Mouse (Mus musculus): Measurements from ENCODE around the gene Gpr157. TPM values are rescaled to one million over a fixed set of nuclear protein-coding genes. Genes with fewer than 3 reads are reported as not detected.

Gpr157 gene
- polyA plus RNA-seq, 1 experiment from 2014 or later, result 22.6 TPM

GRCm38 (mm10) chr4:150132692-150133271 is 45.6 kb downstream of the Gpr157 start:
- H3K36me3 ChIP-seq (ENCODE audit: inconsistent target), result no peaks in the 10 kb centered on the region
- no peak overlapping the region for H3K27ac ChIP-seq
- WGBS (ENCODE audit: missing documents), result 36% methylated on average over 19 of the region's 24 CpGs
- no peak overlapping the region for H3K4me3 ChIP-seq (ENCODE audit: inconsistent target)
- no peaks in the 10 kb centered on the region for H3K79me2 ChIP-seq (ENCODE audit: inconsistent target)

- Histone ChIP-seq H3K4me3 (ENCODE audit: inconsistent target) (no peak overlapping the region), H3K27ac (no peak overlapping the region), H3K36me3 (ENCODE audit: inconsistent target) (no peaks in the 10 kb centered on the region), H3K79me2 (ENCODE audit: inconsistent target) (no peaks in the 10 kb centered on the region)
- WGBS (ENCODE audit: missing documents), result 88% methylated on average over 7 of the region's 7 CpGs
Observed at GRCm38 (mm10) chr4:150135254-150135653, 48.1 kb downstream of the Gpr157 start.

- 9% methylated on average over 10 of the region's 10 CpGs for WGBS (ENCODE audit: missing documents)
- Histone ChIP-seq H3K27ac (no peak overlapping the region), H3K4me3 (ENCODE audit: inconsistent target) (no peak overlapping the region), H3K79me2 (ENCODE audit: inconsistent target) (no peaks in the 10 kb centered on the region), H3K36me3 (ENCODE audit: inconsistent target) (no peaks in the 10 kb centered on the region)
Observed at GRCm38 (mm10) chr4:150136693-150137092, 49.5 kb downstream of the Gpr157 start.

- Histone ChIP-seq H3K27ac (no peak overlapping the region), H3K79me2 (ENCODE audit: inconsistent target) (no peaks in the 10 kb centered on the region), H3K36me3 (ENCODE audit: inconsistent target) (no peaks in the 10 kb centered on the region), H3K4me3 (ENCODE audit: inconsistent target) (no peak overlapping the region)
- WGBS (ENCODE audit: missing documents), result 95% methylated on average over 3 of the region's 7 CpGs
Observed at GRCm38 (mm10) chr4:150137368-150138083, 50.4 kb downstream of the Gpr157 start.

GRCm38 (mm10) chr4:150138084-150138543 is 50.9 kb downstream of the Gpr157 start:
- no peaks in the 10 kb centered on the region for H3K36me3 ChIP-seq (ENCODE audit: inconsistent target)
- no peak overlapping the region for H3K4me3 ChIP-seq (ENCODE audit: inconsistent target)
- H3K79me2 ChIP-seq (ENCODE audit: inconsistent target), result no peaks in the 10 kb centered on the region
- 14% methylated on average over 9 of the region's 9 CpGs for WGBS (ENCODE audit: missing documents)
- H3K27ac ChIP-seq, result no peak overlapping the region

- Histone ChIP-seq H3K36me3 (ENCODE audit: inconsistent target) (no peaks in the 10 kb centered on the region), H3K79me2 (ENCODE audit: inconsistent target) (no peaks in the 10 kb centered on the region), H3K27ac (no peak overlapping the region), H3K4me3 (ENCODE audit: inconsistent target) (no peak overlapping the region)
- WGBS (ENCODE audit: missing documents), result 85% methylated on average over 13 of the region's 13 CpGs
Observed at GRCm38 (mm10) chr4:150139090-150139489, 51.9 kb downstream of the Gpr157 start.

- no peaks in the 10 kb centered on the region for H3K36me3 ChIP-seq (ENCODE audit: inconsistent target)
- H3K27ac ChIP-seq, result no peak overlapping the region
- no peaks in the 10 kb centered on the region for H3K79me2 ChIP-seq (ENCODE audit: inconsistent target)
- no peak overlapping the region for H3K4me3 ChIP-seq (ENCODE audit: inconsistent target)
- 93% methylated on average over 7 of the region's 7 CpGs for WGBS (ENCODE audit: missing documents)
Observed at GRCm38 (mm10) chr4:150140346-150140745, 53.2 kb downstream of the Gpr157 start.

GRCm38 (mm10) chr4:150144242-150144641 is 57.1 kb downstream of the Gpr157 start:
- Histone ChIP-seq H3K36me3 (ENCODE audit: inconsistent target) (no peaks in the 10 kb centered on the region), H3K27ac (no peak overlapping the region), H3K79me2 (ENCODE audit: inconsistent target) (no peaks in the 10 kb centered on the region), H3K4me3 (ENCODE audit: inconsistent target) (no peak overlapping the region)
- WGBS (ENCODE audit: missing documents), result 69% methylated on average over 12 of the region's 12 CpGs

- WGBS (ENCODE audit: missing documents), result 80% methylated on average over 4 of the region's 4 CpGs
- no peaks in the 10 kb centered on the region for H3K79me2 ChIP-seq (ENCODE audit: inconsistent target)
- no peak overlapping the region for H3K27ac ChIP-seq
- no peaks in the 10 kb centered on the region for H3K36me3 ChIP-seq (ENCODE audit: inconsistent target)
- H3K4me3 ChIP-seq (ENCODE audit: inconsistent target), result no peak overlapping the region
Observed at GRCm38 (mm10) chr4:150146286-150146685, 59.1 kb downstream of the Gpr157 start.

GRCm38 (mm10) chr4:150151045-150151444 is 63.9 kb downstream of the Gpr157 start:
- no peaks in the 10 kb centered on the region for H3K79me2 ChIP-seq (ENCODE audit: inconsistent target)
- no peak overlapping the region for H3K4me3 ChIP-seq (ENCODE audit: inconsistent target)
- WGBS (ENCODE audit: missing documents), result 85% methylated on average over 7 of the region's 7 CpGs
- no peaks in the 10 kb centered on the region for H3K36me3 ChIP-seq (ENCODE audit: inconsistent target)
- H3K27ac ChIP-seq, result no peak overlapping the region

GRCm38 (mm10) chr4:150152483-150152882 is 65.3 kb downstream of the Gpr157 start:
- H3K79me2 ChIP-seq (ENCODE audit: inconsistent target), result no peaks in the 10 kb centered on the region
- H3K36me3 ChIP-seq (ENCODE audit: inconsistent target), result no peaks in the 10 kb centered on the region
- H3K4me3 ChIP-seq (ENCODE audit: inconsistent target), result no peak overlapping the region
- WGBS (ENCODE audit: missing documents), result 91% methylated on average over 8 of the region's 8 CpGs
- H3K27ac ChIP-seq, result no peak overlapping the region

- H3K36me3 ChIP-seq (ENCODE audit: inconsistent target), result no peaks in the 10 kb centered on the region
- no peaks in the 10 kb centered on the region for H3K79me2 ChIP-seq (ENCODE audit: inconsistent target)
- WGBS (ENCODE audit: missing documents), result 94% methylated on average over 4 of the region's 4 CpGs
- H3K27ac ChIP-seq, result no peak overlapping the region
- no peak overlapping the region for H3K4me3 ChIP-seq (ENCODE audit: inconsistent target)
Observed at GRCm38 (mm10) chr4:150155301-150155700, 68.1 kb downstream of the Gpr157 start.

Other genes with a start within 250 kb of the Gpr157 start
- 0.23 to 1.8 TPM (median 1.5 TPM) in 3 replicates for gene Spsb1, start 132.3 kb upstream of the Gpr157 start, polyA plus RNA-seq (2018)
- gene H6pd, start 78.3 kb upstream of the Gpr157 start, polyA plus RNA-seq (2018), result 19.3 to 30.3 TPM (median 22.0 TPM) in 3 replicates
- gene Slc2a5, start 31.9 kb downstream of the Gpr157 start, polyA plus RNA-seq (2018), result 0.06 TPM in 1 of 3 replicates, not detected in the others
- not detected in 3 replicates for gene Slc2a7, start 61.6 kb downstream of the Gpr157 start, polyA plus RNA-seq (2018)
- 0.43 to 1.5 TPM in 2 of 3 replicates, not detected in the other for gene Car6, start 114.0 kb downstream of the Gpr157 start, polyA plus RNA-seq (2018)
- gene Eno1, start 149.4 kb downstream of the Gpr157 start, polyA plus RNA-seq (2018), result 167 to 467 TPM (median 266 TPM) in 3 replicates
- gene Rere, start 194.3 kb downstream of the Gpr157 start, polyA plus RNA-seq (2018), result 24.3 to 57.0 TPM (median 55.3 TPM) in 3 replicates